Mouse (Mus musculus): ENCODE data around the gene Raver2. TPM values are rescaled to one million over a fixed set of nuclear protein-coding genes. Genes with fewer than 3 reads are reported as not detected.

The Raver2 gene
- total and polyA plus RNA-seq, 3 experiments, result 0.04 TPM; not detected in 2

DNA sequence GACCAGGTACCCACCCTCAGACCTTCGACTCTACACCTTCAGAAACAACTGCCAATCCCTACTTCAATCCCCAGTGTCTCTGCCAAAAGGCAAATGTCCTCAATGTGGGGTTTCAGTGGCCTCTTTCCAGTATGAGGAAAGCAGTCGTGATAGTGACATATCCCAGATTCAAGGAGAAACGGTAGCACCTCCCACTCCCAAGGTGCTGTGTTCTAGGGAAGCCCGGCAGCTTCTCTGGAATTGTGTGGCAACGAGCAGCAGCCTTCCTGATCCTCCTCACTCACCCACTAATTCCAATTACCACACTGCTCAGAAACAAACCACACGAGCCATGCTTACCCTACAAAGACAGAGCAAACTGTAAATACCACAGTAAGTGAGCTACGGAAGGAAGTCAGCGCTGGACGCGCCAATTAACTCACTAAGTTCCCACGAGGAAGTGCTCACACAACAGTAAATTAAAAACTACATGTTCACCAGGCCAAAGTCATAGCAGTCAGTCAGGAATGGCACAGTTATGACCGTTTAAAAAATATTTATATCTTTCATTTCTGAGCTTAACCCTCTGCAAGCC, 90.5 kb downstream of the Raver2 start:
- Histone ChIP-seq H3K36me3 (replicated peaks in 1 of 2; ENCODE audit: control insufficient read depth in 1 of 2, insufficient read depth in 1 of 2, low read length in 1 of 2) (peaks cover 72 to 98% of the 10 kb centered on the region in 2 experiments), H3K4me2 (ENCODE audit: insufficient read depth, low read depth, poor library complexity, severe bottlenecking) (no peak overlapping the region), H3K27me3 (replicated peaks) (no peaks in the 10 kb centered on the region), H3K27ac (ENCODE audit: insufficient read depth, low read depth) (no peak overlapping the region), H3K79me2 (replicated peaks; ENCODE audit: control insufficient read depth, extremely low read depth, insufficient read depth, poor library complexity, severe bottlenecking) (no peaks in the 10 kb centered on the region), H3K9ac (ENCODE audit: insufficient read depth, low read depth) (no peak overlapping the region), H3K4me1 (ENCODE audit: control insufficient read depth in 1 of 2, insufficient read depth in 2 of 2) (peaks cover 0 to 16% of the 10 kb centered on the region in 2 experiments; a peak in 2 of 4 replicates), H3K9me3 (replicated peaks; ENCODE audit: low read length) (no peaks in the 10 kb centered on the region), H3K4me3 (replicated peaks in 1 of 3; ENCODE audit: low read depth in 2 of 3, low read length in 2 of 3, poor library complexity in 1 of 3) (no peak overlapping the region)
- no peak for TF ChIP-seq UBTF (IDR thresholded peaks at IDR 0.05; ENCODE audit: low read depth, low read length)
- TF ChIP-seq CHD2 (IDR thresholded peaks at IDR 0.05; ENCODE audit: low read length), result no peak
- no peak for TF ChIP-seq MEF2A (IDR thresholded peaks at IDR 0.05; ENCODE audit: borderline replicate concordance, low read depth, low read length)
- no peak for TF ChIP-seq IRF4 (IDR thresholded peaks at IDR 0.05; ENCODE audit: low read depth, low read length)
- TF ChIP-seq NELFE (IDR thresholded peaks at IDR 0.05; ENCODE audit: low read depth, low read length), result no peak
- TF ChIP-seq TCF12 (IDR thresholded peaks at IDR 0.05; ENCODE audit: low read depth, low read length), result no peak
- TF ChIP-seq JUND (conservative IDR thresholded peaks at IDR 0.05; ENCODE audit: low read depth, low read length), result no peak
- no peak for TF ChIP-seq ETS1 (conservative IDR thresholded peaks at IDR 0.05; ENCODE audit: low read depth, low read length)
- TF ChIP-seq E2F4 (IDR thresholded peaks at IDR 0.05; ENCODE audit: insufficient replicate concordance, low read depth, low read length), result no peak
- no peak for TF ChIP-seq MAZ (IDR thresholded peaks at IDR 0.05; ENCODE audit: low read depth, low read length)
- TF ChIP-seq POLR2A (IDR thresholded peaks at IDR 0.05; ENCODE audit: low read depth, low read length), result no peak
- no peak for TF ChIP-seq SMC3 (IDR thresholded peaks at IDR 0.05; ENCODE audit: low read depth, low read length)
- no peak for TF ChIP-seq SIN3A (IDR thresholded peaks at IDR 0.05; ENCODE audit: low read length)
- no peak for TF ChIP-seq CHD1 (IDR thresholded peaks at IDR 0.05; ENCODE audit: low read depth, low read length)
- TF ChIP-seq PAX5 (IDR thresholded peaks at IDR 0.05; ENCODE audit: low read length), result no peak
- dilution Hi-C loops (cut with MboI; ENCODE audit: extremely low pct_ligation_motif_present, extremely low pct_unique_long_range_greater_than_20kb, low sequenced_read_pairs), result no loop called here
- no peak for DNase-seq (ENCODE audit: extremely low read depth)
- in situ Hi-C loops (cut with MboI; ENCODE audit: low pct_ligation_motif_present, low pct_unique_long_range_greater_than_20kb, low sequenced_read_pairs), result no loop called here

DNA sequence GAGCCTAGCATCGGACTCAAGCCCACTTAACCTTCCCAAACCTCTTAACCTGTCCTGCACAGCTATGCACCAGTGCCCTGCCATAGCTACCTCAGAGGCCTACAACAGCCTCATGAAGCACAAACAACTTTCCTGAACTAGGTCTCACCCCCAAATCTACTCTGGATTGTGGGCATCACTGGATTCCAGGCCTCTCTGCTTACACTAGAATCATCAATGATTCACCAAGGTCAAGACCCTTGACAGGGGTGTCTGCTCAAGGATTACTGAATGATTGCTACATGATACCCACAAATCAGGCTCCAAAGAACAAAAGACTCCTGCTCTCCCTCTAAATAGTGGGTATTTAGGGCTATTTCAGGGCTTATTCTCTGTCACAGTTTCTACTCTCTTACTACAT, 92.0 kb downstream of the Raver2 start:
- no peak for DNase-seq (ENCODE audit: extremely low read depth)
- H3K27ac ChIP-seq (ENCODE audit: insufficient read depth, low read depth), result no peak overlapping the region
- H3K9ac ChIP-seq (ENCODE audit: insufficient read depth, low read depth), result no peak overlapping the region
- no peak overlapping the region for H3K4me3 ChIP-seq (replicated peaks in 1 of 3; ENCODE audit: low read depth in 2 of 3, low read length in 2 of 3, poor library complexity in 1 of 3)
- no peak overlapping the region for H3K4me2 ChIP-seq (ENCODE audit: insufficient read depth, low read depth, poor library complexity, severe bottlenecking)
- no peaks in the 10 kb centered on the region for H3K79me2 ChIP-seq (replicated peaks; ENCODE audit: control insufficient read depth, extremely low read depth, insufficient read depth, poor library complexity, severe bottlenecking)
- H3K27me3 ChIP-seq (replicated peaks), result no peaks in the 10 kb centered on the region
- H3K9me3 ChIP-seq (replicated peaks; ENCODE audit: low read length), result no peaks in the 10 kb centered on the region
- in situ Hi-C loops (cut with MboI; ENCODE audit: low pct_ligation_motif_present, low pct_unique_long_range_greater_than_20kb, low sequenced_read_pairs), result loop anchor here (10.0 kb wide), 1 partner anchor 164 kb away; no protein-coding TSS in a partner anchor
- dilution Hi-C loops (cut with MboI; ENCODE audit: extremely low pct_ligation_motif_present, extremely low pct_unique_long_range_greater_than_20kb, low sequenced_read_pairs), result no loop called here
- peaks cover 70 to 98% of the 10 kb centered on the region in 2 experiments for H3K36me3 ChIP-seq (replicated peaks in 1 of 2; ENCODE audit: control insufficient read depth in 1 of 2, insufficient read depth in 1 of 2, low read length in 1 of 2)
- no peak for TF ChIP-seq POLR2AphosphoS2 (IDR thresholded peaks at IDR 0.05; ENCODE audit: low read depth, low read length)
- no peak for TF ChIP-seq KAT2A (IDR thresholded peaks at IDR 0.05; ENCODE audit: insufficient replicate concordance, low read length)
- H3K4me1 ChIP-seq (ENCODE audit: control insufficient read depth in 1 of 2, insufficient read depth in 2 of 2), result peaks cover 0 to 6% of the 10 kb centered on the region in 2 experiments; a peak in 2 of 4 replicates
